Mouse (Mus musculus) brown adipose tissue, adult 24 weeks (tissue): ENCODE measurements around the gene Ralgds. TPM values are rescaled to one million over a fixed set of nuclear protein-coding genes. Genes with fewer than 3 reads are reported as not detected.
"Not testable (repeated sequence)": the region's sequence is repeated elsewhere in the genome, so short reads cannot be mapped to it uniquely, and the experiment has no call there.

ENCODE experiments used
- H3K27ac ChIP-seq: fragments of 200-500 bp; replicated peaks from 2 replicates; pipeline ENCODE4 v1.5.1; 2012; ENCODE audit warnings: low read depth, mild to moderate bottlenecking, low read length
- H3K4me1 ChIP-seq: fragments of 200-500 bp; 2 replicates; pipeline ENCODE4 v1.6.1; 2012; ENCODE audit warnings: low read length, mixed read lengths; ENCODE audit not compliant: control insufficient read depth, insufficient read depth, insufficient read length
- H3K4me3 ChIP-seq: fragments of 200-500 bp; 2 replicates; pipeline ENCODE4 v1.5.1; 2012; ENCODE audit warnings: low read depth, mild to moderate bottlenecking, low read length, moderate library complexity; ENCODE audit not compliant: insufficient read depth
- polyA plus RNA-seq: library from polyadenylated mRNA; stranded (reverse); fragments of >200 nt; gene quantifications from 2 replicates; pipeline ENCODE4 v1.2.4, GENCODE M21; 2012; ENCODE audit not compliant: missing spikeins, insufficient read depth, insufficient read length

Gene Ralgds
- polyA plus RNA-seq, 1 experiment: 6.1 TPM

DNA sequence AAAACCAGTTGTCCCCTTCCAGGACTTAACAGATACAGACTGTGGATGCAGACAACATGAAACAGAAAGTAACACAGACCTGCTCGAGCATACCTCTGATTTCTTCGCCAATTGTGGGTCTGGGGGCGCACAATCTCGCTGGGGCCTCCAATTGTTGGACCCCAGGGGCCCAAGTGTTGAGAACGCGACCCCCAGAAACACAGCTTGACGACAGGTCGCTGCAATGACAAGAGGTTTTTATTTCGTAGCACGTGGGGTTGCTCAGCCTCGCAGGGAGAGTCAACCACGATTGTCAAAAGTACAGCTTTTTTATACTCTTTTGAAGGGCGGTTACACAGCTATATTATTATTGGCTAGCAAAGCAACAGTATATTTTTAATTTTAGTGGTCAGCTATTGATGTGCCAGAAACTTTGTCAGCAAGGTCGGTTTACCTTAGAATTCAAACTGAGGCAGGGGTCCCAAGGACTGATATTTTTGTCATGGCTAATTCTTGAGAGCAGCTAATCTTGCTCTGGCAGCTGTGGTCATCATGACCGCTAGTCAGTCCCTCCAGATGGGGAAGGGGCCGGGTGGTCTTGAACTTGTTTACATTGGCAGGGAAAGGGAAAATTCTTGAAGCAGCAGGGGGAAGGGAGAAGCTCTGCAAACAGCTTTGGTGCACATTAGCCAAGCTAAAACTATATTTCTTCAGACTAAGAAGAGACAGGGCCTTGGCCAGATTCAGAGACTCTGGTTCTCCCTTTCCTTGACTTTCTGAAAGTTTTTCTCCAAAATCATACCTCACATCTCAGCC, 16.9 kb upstream of the Ralgds start:
- Histone ChIP-seq H3K4me3 (no peak overlapping the region), H3K4me1 (no peaks in the 10 kb centered on the region), H3K27ac (no peak overlapping the region)

DNA sequence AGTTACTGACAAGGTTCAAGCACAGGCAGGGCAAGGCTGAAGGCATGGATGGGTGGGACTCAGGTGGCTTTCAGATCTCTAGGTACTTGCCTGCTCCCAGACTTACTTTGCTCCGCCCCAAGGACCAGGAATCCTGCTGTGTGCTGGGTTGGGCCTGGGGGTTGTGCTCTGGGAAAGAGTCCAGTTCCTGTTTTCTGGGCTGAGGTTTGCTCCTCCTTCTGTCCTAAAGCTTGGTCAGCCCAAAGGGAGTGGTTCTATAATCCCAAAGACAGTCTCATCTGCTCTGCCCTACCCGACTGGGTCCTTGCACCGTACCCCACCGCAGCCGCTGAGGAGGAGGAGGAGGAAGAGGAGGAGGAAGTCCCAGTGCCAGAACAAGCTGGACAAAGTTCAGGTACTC, 16.3 kb upstream of the Ralgds start, which contains the start of gene Gbgt1:
Gene Gbgt1 (plus strand): TSS at position 221 of the 400 bp plus-strand sequence.
- H3K4me1 ChIP-seq: no peaks in the 10 kb centered on the region
- peak within 1 kb of the TSS; percentile 11; the same call in 1 of the 2 replicates for H3K27ac ChIP-seq
- H3K4me3 ChIP-seq: peak within 1 kb of the TSS; percentile 41

DNA sequence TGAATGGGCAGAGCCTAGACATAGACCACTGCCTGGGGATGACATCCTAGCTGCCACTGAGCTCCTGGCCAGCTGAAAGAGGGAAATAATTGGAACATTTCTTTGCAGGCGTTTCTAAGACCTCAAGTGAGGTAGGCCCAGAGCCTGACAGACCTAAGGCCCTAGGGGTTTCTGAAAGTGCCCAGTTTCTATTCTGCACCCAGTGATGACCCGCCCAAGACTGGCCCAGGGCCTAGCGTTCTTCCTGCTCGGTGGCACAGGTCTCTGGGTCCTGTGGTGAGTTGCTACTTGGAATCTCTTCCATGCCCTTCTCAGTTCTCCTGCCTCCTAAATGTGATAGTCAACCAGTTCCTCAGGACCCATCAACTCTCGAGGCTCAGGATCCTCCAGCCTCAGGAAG, 15.4 kb upstream of the Ralgds start:
- H3K27ac ChIP-seq: no peak overlapping the region
- no peaks in the 10 kb centered on the region for H3K4me1 ChIP-seq
- peak overlapping the region; percentile 41; the same call in 1 of the 2 replicates for H3K4me3 ChIP-seq

DNA sequence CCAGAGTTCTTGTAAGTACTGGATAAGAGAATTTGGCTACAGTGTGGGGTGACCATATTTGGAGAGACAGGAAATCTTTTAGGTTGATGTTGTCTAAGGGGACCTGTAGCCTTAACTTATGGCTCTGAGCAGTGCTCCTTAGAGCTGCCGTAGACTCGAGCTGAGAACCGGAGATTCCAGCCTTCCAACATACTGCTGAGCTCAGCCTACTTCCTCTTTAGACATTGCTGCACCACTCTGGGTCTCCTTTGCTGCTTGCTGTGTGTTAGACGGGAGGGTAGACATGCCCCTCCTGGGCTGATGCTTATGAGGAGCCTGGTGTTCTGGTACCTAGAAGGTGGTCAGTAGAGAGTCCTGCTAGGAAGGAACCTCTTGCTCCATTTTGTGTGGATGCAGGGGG, 14.5 kb upstream of the Ralgds start:
- no peak overlapping the region for H3K27ac ChIP-seq
- no peaks in the 10 kb centered on the region for H3K4me1 ChIP-seq

DNA sequence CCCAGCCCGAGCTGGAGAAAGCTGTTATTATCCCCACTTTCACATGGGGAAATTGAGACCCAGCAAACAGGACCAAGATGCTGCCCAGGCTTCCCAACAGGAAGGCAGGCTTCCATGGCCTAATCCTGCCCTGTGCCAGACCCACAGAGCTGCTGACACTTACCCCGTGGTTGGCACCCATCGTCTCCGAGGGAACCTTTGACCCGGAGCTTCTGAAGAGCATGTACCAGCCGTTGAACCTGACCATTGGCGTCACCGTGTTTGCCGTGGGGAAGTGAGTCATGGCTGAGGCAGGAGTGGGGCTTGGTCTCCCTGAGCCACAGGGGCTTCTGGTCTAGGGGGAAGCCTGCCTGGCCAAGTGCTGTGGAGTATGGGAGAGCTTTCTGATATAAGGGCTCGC, 9.9 kb upstream of the Ralgds start:
- Histone ChIP-seq H3K4me1 (no peaks in the 10 kb centered on the region), H3K27ac (no peak overlapping the region), H3K4me3 (no peak overlapping the region)

More for the DNA sequence above, 14.5 kb upstream of the Ralgds start:
- no peak overlapping the region for H3K4me3 ChIP-seq

DNA sequence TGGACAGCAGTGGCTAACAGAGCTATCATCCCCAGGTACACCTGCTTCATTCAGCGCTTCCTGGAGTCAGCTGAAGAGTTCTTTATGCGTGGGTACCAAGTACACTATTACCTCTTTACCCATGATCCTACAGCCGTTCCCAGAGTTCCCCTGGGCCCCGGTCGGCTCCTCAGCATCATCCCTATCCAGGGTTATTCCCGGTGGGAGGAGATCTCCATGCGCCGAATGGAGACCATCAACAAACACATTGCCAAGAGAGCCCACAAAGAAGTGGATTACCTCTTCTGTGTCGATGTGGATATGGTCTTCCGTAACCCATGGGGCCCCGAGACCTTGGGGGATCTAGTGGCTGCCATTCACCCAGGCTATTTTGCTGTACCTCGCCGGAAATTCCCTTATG, 8.2 kb upstream of the Ralgds start:
- H3K4me1 ChIP-seq: no peaks in the 10 kb centered on the region
- H3K27ac ChIP-seq: no peak overlapping the region
- no peak overlapping the region for H3K4me3 ChIP-seq

DNA sequence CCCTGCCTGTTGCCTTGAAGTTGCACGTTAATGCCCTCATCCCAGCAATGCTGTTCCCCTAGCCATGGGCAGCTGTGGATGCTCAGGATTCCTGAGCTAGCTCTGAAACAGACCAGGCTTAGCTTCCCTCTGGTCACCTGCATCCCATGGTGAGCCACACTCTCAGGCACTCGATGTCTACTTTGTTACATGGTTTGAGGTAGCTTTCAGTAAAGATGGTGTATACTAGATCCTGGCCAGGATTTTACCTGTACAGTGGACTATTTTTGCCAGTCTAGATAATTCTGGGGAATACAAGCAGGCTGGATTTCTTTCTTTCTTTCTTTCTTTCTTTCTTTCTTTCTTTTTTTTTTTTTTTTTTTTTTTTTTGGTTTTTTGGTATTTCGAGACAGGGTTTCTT, 7.1 kb upstream of the Ralgds start, which contains the start of gene Gm10134:
Gene Gm10134 (plus strand): TSS at position 301 of the 400 bp plus-strand sequence.
- no peak within 1 kb of the TSS for H3K27ac ChIP-seq
- H3K4me1 ChIP-seq: no peaks in the 10 kb centered on the region
- H3K4me3 ChIP-seq: no peak within 1 kb of the TSS

DNA sequence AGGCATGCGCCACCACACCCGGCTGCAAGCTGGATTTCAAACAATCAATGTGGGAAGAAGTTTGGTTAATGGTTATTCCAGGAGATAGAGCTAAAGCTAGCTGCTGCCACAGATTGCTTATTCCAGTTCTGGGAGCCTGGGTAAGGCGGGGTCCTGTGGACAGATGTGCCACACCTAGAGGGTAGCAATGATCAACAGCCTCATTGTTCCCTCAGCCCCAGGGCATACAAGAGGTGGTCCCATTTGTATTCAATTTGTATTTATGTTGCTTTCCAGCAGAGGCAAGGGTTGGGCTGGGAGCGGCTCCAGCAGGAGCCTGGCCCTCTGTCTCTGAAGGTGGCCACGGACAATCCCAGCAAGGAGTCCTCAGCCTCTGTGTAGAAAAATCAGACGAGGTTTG, 6.6 kb upstream of the Ralgds start:
- no peak overlapping the region for H3K4me3 ChIP-seq
- H3K4me1 ChIP-seq: no peaks in the 10 kb centered on the region
- no peak overlapping the region for H3K27ac ChIP-seq

DNA sequence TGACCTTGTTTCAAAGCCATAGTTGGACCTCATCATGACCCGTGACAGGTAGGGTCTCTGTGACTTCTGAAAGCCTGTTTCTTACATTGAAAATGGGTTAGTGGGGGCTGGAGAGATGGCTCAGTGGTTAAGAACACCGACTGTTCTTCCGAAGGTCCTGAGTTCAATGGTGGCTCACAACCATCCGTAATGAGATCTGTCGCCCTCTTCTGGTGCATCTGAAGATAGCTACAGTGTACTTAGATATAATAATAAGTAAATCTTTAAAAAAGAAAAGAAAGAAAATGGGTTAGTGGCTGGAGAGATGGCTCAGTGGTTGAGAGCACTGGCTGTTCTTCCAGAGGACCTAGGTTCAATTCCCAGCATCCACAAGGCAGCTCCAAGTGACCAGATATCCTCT, 1.3 kb upstream of the Ralgds start:
- H3K4me3 ChIP-seq, H3K27ac ChIP-seq, H3K4me1 ChIP-seq: not testable (repeated sequence)

DNA sequence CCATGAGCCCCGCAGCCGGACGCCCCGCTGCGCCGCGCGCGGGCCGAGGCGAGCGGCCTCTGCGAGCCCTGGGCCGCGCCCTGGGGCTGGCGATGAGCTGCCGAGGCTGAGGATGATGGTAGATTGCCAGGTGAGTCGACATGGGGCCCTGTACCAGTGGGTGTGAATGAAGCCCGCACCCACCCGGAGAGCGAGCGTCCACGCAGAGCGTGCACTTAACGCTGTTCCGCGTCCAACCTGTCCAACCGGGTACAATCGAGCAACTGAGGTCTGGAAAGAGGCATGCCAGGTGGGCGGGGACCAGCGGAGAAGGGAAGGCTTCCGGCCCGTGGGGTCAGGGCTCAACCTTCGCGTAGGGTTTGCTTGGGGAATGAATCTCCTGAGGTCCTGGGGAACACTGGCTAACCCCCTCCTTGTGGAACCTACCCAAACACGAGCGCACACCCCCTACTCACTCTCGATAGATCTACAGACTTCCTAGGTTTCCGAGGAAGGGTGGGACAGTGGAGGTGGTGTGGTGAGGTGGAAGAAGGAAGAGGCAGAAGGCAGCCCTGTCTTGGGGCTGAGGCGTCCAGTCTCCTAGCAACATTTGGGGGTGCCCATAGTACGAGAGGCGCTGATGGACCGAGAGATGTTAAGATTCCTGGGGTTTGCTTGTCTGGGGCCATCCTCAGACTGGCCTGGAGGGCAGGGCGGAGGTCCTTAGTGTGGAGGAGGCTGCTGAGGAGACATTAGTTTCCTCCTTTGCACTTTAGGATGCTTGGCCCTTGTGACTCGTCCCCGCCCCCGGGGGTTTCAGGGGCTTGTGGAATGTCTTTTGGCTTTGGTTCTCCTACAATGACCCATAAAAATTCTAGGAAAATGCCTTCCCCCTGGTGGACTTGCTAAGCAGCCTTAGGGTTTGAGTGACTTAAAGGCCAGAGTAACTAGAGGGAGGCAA, 776 bp downstream of the Ralgds start:
- no peak overlapping the region for H3K27ac ChIP-seq
- peaks cover 5% of the 10 kb centered on the region for H3K4me1 ChIP-seq
- peak overlapping the region; percentile 54 for H3K4me3 ChIP-seq

DNA sequence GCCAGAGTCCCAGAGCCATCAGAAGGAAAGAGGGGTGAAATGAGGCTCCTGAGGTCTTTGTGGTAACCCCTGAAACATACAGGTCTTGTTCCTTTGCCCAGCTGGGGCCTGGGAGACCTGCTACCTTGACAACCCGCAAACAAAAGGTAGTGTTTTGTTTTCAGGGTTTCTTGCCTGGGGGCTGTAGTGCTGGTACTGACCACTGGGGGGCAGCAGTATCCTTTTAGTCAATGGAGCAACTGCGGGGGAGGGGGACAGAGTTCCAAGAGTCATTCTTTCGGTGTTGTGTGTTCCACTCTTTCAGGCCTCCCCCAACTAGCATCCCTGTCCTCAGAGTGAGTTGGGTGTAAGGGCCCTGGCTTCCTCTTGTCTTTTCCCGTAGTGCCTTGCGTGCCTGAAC, 1.6 kb downstream of the Ralgds start:
- no peak overlapping the region for H3K4me3 ChIP-seq
- no peak overlapping the region for H3K27ac ChIP-seq
- peaks cover 5% of the 10 kb centered on the region for H3K4me1 ChIP-seq

DNA sequence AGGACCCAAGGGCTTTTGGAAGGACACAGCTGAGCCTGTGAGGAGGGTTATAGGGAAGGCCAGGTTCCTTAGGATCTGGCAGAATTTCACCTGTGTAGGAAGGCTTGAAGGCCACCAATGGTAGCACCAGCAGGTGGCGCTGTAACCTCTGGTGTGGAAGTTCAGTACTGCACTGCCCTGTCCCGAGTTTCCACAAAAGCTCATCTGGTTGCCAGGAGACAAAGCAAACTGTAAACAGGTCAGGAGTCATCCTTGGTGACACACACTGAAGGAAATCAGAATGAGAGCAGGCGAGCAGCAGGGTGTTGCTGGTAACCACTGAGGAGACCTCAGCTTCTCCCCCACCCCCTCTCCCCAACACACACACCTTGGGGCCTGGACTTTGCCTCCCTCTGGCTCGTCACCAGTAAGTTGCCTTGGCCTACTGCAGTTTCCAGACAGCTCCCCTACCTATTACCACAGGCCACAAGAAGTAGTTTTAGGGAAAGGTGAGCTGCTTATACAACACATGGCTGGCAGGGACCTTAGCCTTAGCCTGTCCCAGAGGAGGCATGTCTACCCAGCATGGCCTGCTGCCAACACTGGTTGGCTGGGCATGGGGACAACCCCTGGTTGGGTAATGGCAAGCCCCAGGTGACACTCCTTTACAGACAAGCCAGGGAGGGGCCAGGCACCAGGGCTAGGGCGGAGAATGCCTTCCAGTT, 4.4 kb downstream of the Ralgds start:
- peaks cover 15% of the 10 kb centered on the region for H3K4me1 ChIP-seq
- no peak overlapping the region for H3K27ac ChIP-seq
- H3K4me3 ChIP-seq: no peak overlapping the region

DNA sequence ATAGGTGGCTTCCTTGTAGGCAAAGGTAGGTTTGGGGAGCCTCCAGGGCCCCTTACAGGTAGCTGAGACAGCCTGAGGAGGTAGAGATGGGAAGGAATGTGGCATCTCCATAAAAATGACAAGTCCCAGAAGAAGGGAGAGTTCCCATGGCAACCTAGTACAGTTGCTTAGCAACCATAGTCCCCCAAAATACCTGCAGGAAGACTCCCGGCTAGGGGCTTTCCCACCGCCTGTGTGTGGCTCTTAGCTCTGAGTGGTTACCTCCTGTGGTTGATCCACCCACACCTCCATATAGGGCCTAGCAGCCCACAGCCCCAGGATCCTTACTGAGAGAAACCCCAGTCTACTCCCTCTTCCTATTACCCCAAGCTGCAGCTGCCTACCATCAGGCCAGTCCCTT, 5.3 kb downstream of the Ralgds start:
- Histone ChIP-seq H3K4me3 (no peak overlapping the region), H3K27ac (no peak overlapping the region), H3K4me1 (peaks cover 17% of the 10 kb centered on the region)

DNA sequence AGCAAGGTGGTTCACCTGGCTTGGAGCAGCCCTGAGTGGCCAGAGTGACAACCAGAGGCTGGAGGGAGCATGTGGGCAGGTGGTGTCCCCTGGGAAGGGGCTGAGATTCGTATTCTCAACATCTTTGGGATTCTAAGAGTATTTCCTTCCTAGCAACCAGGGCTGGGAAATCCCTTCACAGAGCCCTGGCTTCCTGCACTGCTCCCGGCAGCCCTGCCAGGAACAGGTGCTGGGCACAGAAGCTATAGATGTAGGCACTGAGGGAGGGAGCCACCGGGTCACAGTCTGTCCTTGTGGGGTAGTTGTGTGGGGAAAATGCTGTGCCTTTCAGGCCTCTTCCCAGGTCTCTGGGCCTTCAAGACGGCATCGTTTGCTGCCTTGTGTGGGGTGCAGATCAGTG, 7.7 kb downstream of the Ralgds start:
- H3K27ac ChIP-seq: no peak overlapping the region
- no peak overlapping the region for H3K4me3 ChIP-seq
- H3K4me1 ChIP-seq: peaks cover 30% of the 10 kb centered on the region

DNA sequence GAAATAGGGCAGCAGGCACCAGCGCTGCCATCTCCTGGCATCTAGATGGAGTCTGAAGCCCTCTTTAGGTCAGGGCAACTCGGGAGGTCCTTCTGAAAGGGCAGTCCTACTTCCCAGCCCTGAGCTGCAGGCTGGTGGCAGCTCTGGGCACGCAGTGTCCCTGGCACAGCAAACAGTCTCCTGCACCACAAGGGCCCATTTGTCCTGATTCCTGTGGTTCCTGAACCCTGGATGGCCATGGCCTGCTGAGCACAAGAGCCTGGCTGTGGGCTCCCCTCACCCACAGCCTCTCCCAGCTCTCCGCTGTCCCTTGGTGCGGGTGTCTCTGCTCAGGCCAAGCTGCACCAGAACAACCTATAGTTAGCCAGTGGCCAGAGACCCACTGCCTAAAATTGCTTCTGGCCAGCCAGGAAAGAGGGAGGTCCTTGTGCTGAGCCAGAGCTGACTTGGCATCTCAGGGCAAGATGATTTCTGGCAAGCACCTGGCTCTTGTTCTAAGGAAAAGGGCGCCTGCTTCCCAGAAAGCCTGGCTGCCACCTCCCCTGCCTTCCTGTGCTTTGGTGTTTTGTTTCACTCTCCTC, 8.7 kb downstream of the Ralgds start:
- Histone ChIP-seq H3K4me3 (no peak overlapping the region), H3K4me1 (peaks cover 40% of the 10 kb centered on the region), H3K27ac (no peak overlapping the region)
